Mouse (Mus musculus) megakaryocyte, adult 5-6 weeks (primary cell): ENCODE data around the gene Slc25a11. TPM values are rescaled to one million over a fixed set of nuclear protein-coding genes. Genes with fewer than 3 reads are reported as not detected.

Experiments used
- total RNA-seq, 2 experiments: library from RNA; stranded (forward) in 1 of 2; stranded (reverse) in 1 of 2; fragments of 153-499, 151-499 nt in 1 of 2; fragments of 221-1000, 200-1000 nt in 1 of 2; gene quantifications; 2 replicates each; pipeline versions ENCODE4 v1.2.3 to v1.2.4; 2015 to 2017

The Slc25a11 gene
- total RNA-seq, 2 experiments from 2014 or later, result 66.1 to 78.9 TPM

Other genes starting within 250 kb of the Slc25a11 start
- 12.1 and 13.2 TPM in 2 replicates for gene Pelp1, start 237.4 kb downstream of the Slc25a11 start, total RNA-seq (2015)
- gene Pelp1, start 237.4 kb downstream of the Slc25a11 start, total RNA-seq (2017), result 5.8 and 7.4 TPM in 2 replicates
- gene Arrb2, start 214.8 kb downstream of the Slc25a11 start, total RNA-seq (2015), result 140 and 157 TPM in 2 replicates
- gene Arrb2, start 214.8 kb downstream of the Slc25a11 start, total RNA-seq (2017), result 125 and 141 TPM in 2 replicates
- gene Med11, start 195.6 kb downstream of the Slc25a11 start, total RNA-seq (2015), result 42.2 and 64.0 TPM in 2 replicates
- gene Med11, start 195.6 kb downstream of the Slc25a11 start, total RNA-seq (2017), result 47.8 and 55.3 TPM in 2 replicates
- 0.13 TPM in 1 of 2 replicates, not detected in the other for gene Zmynd15, start 188.0 kb downstream of the Slc25a11 start, total RNA-seq (2015)
- 0.04 TPM in 1 of 2 replicates, not detected in the other for gene Zmynd15, start 188.0 kb downstream of the Slc25a11 start, total RNA-seq (2017)
- 0.84 and 1.9 TPM in 2 replicates for gene Cxcl16, start 187.5 kb downstream of the Slc25a11 start, total RNA-seq (2015)
- 1.2 and 1.7 TPM in 2 replicates for gene Cxcl16, start 187.5 kb downstream of the Slc25a11 start, total RNA-seq (2017)
- gene Tm4sf5, start 142.2 kb downstream of the Slc25a11 start, total RNA-seq (2015), result not detected in 2 replicates
- gene Tm4sf5, start 142.2 kb downstream of the Slc25a11 start, total RNA-seq (2017), result not detected in 2 replicates
- not detected in 2 replicates for gene Vmo1, start 132.9 kb downstream of the Slc25a11 start, total RNA-seq (2015)
- gene Vmo1, start 132.9 kb downstream of the Slc25a11 start, total RNA-seq (2017), result not detected in 2 replicates
- not detected in 2 replicates for gene Gltpd2, start 128.3 kb downstream of the Slc25a11 start, total RNA-seq (2015)
- not detected in 2 replicates for gene Gltpd2, start 128.3 kb downstream of the Slc25a11 start, total RNA-seq (2017)
- 112 and 144 TPM in 2 replicates for gene Psmb6, start 122.1 kb downstream of the Slc25a11 start, total RNA-seq (2015)
- gene Psmb6, start 122.1 kb downstream of the Slc25a11 start, total RNA-seq (2017), result 182 and 211 TPM in 2 replicates
- not detected in 2 replicates for gene Gm40193, start 114.5 kb downstream of the Slc25a11 start, total RNA-seq (2015)
- gene Gm40193, start 114.5 kb downstream of the Slc25a11 start, total RNA-seq (2017), result not detected in 2 replicates
- 6.3 and 6.5 TPM in 2 replicates for gene Pld2, start 107.4 kb downstream of the Slc25a11 start, total RNA-seq (2015)
- 7.3 and 11.1 TPM in 2 replicates for gene Pld2, start 107.4 kb downstream of the Slc25a11 start, total RNA-seq (2017)
- gene Mink1, start 84.6 kb downstream of the Slc25a11 start, total RNA-seq (2015), result 20.6 and 21.3 TPM in 2 replicates
- 12.7 and 17.5 TPM in 2 replicates for gene Mink1, start 84.6 kb downstream of the Slc25a11 start, total RNA-seq (2017)
- not detected in 2 replicates for gene 4930544D05Rik, start 31.6 kb downstream of the Slc25a11 start, total RNA-seq (2015)
- not detected in 2 replicates for gene 4930544D05Rik, start 31.6 kb downstream of the Slc25a11 start, total RNA-seq (2017)
- 0.36 TPM in 1 of 2 replicates, not detected in the other for gene Chrne, start 28.3 kb downstream of the Slc25a11 start, total RNA-seq (2015)
- 0.41 and 1.2 TPM in 2 replicates for gene Chrne, start 28.3 kb downstream of the Slc25a11 start, total RNA-seq (2017)
- 0.20 and 0.23 TPM in 2 replicates for gene Gp1ba, start 8.4 kb downstream of the Slc25a11 start, total RNA-seq (2015)
- gene Gp1ba, start 8.4 kb downstream of the Slc25a11 start, total RNA-seq (2017), result 0.04 TPM in 1 of 2 replicates, not detected in the other
- gene Rnf167, start 244 bp downstream of the Slc25a11 start, total RNA-seq (2015), result 75.6 and 82.1 TPM in 2 replicates
- gene Rnf167, start 244 bp downstream of the Slc25a11 start, total RNA-seq (2017), result 57.4 and 60.0 TPM in 2 replicates
- gene Pfn1, start 7.2 kb upstream of the Slc25a11 start, total RNA-seq (2015), result 1,800 and 1,907 TPM in 2 replicates
- gene Pfn1, start 7.2 kb upstream of the Slc25a11 start, total RNA-seq (2017), result 869 and 896 TPM in 2 replicates
- gene Eno3, start 9.7 kb upstream of the Slc25a11 start, total RNA-seq (2015), result 6.3 and 7.8 TPM in 2 replicates
- gene Eno3, start 9.7 kb upstream of the Slc25a11 start, total RNA-seq (2017), result 5.9 and 8.2 TPM in 2 replicates
- 78.5 and 83.3 TPM in 2 replicates for gene Spag7, start 21.9 kb upstream of the Slc25a11 start, total RNA-seq (2015)
- 67.0 and 83.5 TPM in 2 replicates for gene Spag7, start 21.9 kb upstream of the Slc25a11 start, total RNA-seq (2017)
- gene Camta2, start 40.6 kb upstream of the Slc25a11 start, total RNA-seq (2015), result 24.5 and 27.0 TPM in 2 replicates
- gene Camta2, start 40.6 kb upstream of the Slc25a11 start, total RNA-seq (2017), result 6.4 and 12.5 TPM in 2 replicates
- not detected in 2 replicates for gene Inca1, start 52.7 kb upstream of the Slc25a11 start, total RNA-seq (2015)
- 0.57 TPM in 1 of 2 replicates, not detected in the other for gene Inca1, start 52.7 kb upstream of the Slc25a11 start, total RNA-seq (2017)
- 6.7 and 7.7 TPM in 2 replicates for gene Kif1c, start 53.1 kb upstream of the Slc25a11 start, total RNA-seq (2015)
- 17.4 and 21.6 TPM in 2 replicates for gene Kif1c, start 53.1 kb upstream of the Slc25a11 start, total RNA-seq (2017)
- gene Zfp3, start 116.7 kb upstream of the Slc25a11 start, total RNA-seq (2015), result 1.9 and 4.8 TPM in 2 replicates
- gene Zfp3, start 116.7 kb upstream of the Slc25a11 start, total RNA-seq (2017), result 2.1 and 2.8 TPM in 2 replicates
- gene Scimp, start 165.1 kb upstream of the Slc25a11 start, total RNA-seq (2015), result 0.65 and 2.3 TPM in 2 replicates
- gene Scimp, start 165.1 kb upstream of the Slc25a11 start, total RNA-seq (2017), result 2.6 and 3.3 TPM in 2 replicates
- gene Rabep1, start 197.3 kb upstream of the Slc25a11 start, total RNA-seq (2015), result 18.6 and 18.9 TPM in 2 replicates
- gene Rabep1, start 197.3 kb upstream of the Slc25a11 start, total RNA-seq (2017), result 47.8 and 55.9 TPM in 2 replicates